Mouse (Mus musculus) testis, adult 2 months (tissue): ENCODE measurements around the gene Pgap3. TPM values are rescaled to one million over a fixed set of nuclear protein-coding genes. Genes with fewer than 3 reads are reported as not detected.
A peak's percentile ranks its signal among the peaks of the same experiment; 100 is the strongest.

ENCODE experiments used
- H3K27ac ChIP-seq: fragments of 200-500 bp; 2 replicates; pipeline ENCODE4 v1.5.1; 2012; ENCODE audit warnings: low read depth, low read length; ENCODE audit not compliant: control insufficient read depth, insufficient read depth
- H3K27me3 ChIP-seq: fragments of 200-500 bp; 2 replicates; pipeline ENCODE4 v1.6.1; 2012; ENCODE audit warnings: mild to moderate bottlenecking, low read length, moderate library complexity; ENCODE audit not compliant: control insufficient read depth, insufficient read depth
- H3K36me3 ChIP-seq: fragments of 200-500 bp; 2 replicates; pipeline ENCODE4 v1.6.1; 2012; ENCODE audit warnings: mild to moderate bottlenecking, low read length; ENCODE audit not compliant: control insufficient read depth, insufficient read depth
- H3K4me1 ChIP-seq: fragments of 200-500 bp; 2 replicates; pipeline ENCODE4 v1.6.1; 2012; ENCODE audit warnings: low read length; ENCODE audit not compliant: control insufficient read depth, insufficient read depth
- H3K4me3 ChIP-seq: fragments of 200-500 bp; 2 replicates; pipeline ENCODE4 v1.5.1; 2012; ENCODE audit warnings: low read depth, mild to moderate bottlenecking, low read length, moderate library complexity, mixed read lengths; ENCODE audit not compliant: control insufficient read depth
- CTCF ChIP-seq: fragments of 200-500 bp; IDR thresholded peaks from 2 replicates; pipeline ENCODE4 v1.5.1; 2012; ENCODE audit warnings: low read depth, mild to moderate bottlenecking, inconsistent platforms, low read length, moderate library complexity; ENCODE audit not compliant: control insufficient read depth, insufficient read depth, insufficient replicate concordance
- POLR2A ChIP-seq: fragments of 200-500 bp; IDR thresholded peaks from 2 replicates; pipeline ENCODE4 v1.6.1; 2012; ENCODE audit warnings: low read depth, mild to moderate bottlenecking, inconsistent platforms, low read length, moderate library complexity; ENCODE audit not compliant: control insufficient read depth
- polyA plus RNA-seq: library from polyadenylated mRNA; depleted of rRNA; stranded (reverse); fragments of >200 nt; gene quantifications from 2 replicates; pipeline ENCODE4 v1.2.3, GENCODE M21; 2012

The Pgap3 gene
- polyA plus RNA-seq, 1 experiment: 4.9 TPM

GRCm38 (mm10) chr11:98445238-98445637, 44.9 kb upstream of the Pgap3 start:
- Histone ChIP-seq H3K4me1 (peaks cover 9% of the 10 kb centered on the region), H3K27ac (no peak overlapping the region), H3K36me3 (no peaks in the 10 kb centered on the region), H3K4me3 (no peak overlapping the region), H3K27me3 (no peaks in the 10 kb centered on the region)
- TF ChIP-seq POLR2A (no peak), CTCF (no peak)

- Histone ChIP-seq H3K4me3 (no peak overlapping the region), H3K4me1 (peaks cover 10% of the 10 kb centered on the region), H3K36me3 (no peaks in the 10 kb centered on the region), H3K27ac (no peak overlapping the region), H3K27me3 (no peaks in the 10 kb centered on the region)
- no peak for TF ChIP-seq CTCF
- TF ChIP-seq POLR2A: no peak
These were observed 43.4 kb upstream of the Pgap3 start for GRCm38 (mm10) chr11:98443688-98444087.

DNA sequence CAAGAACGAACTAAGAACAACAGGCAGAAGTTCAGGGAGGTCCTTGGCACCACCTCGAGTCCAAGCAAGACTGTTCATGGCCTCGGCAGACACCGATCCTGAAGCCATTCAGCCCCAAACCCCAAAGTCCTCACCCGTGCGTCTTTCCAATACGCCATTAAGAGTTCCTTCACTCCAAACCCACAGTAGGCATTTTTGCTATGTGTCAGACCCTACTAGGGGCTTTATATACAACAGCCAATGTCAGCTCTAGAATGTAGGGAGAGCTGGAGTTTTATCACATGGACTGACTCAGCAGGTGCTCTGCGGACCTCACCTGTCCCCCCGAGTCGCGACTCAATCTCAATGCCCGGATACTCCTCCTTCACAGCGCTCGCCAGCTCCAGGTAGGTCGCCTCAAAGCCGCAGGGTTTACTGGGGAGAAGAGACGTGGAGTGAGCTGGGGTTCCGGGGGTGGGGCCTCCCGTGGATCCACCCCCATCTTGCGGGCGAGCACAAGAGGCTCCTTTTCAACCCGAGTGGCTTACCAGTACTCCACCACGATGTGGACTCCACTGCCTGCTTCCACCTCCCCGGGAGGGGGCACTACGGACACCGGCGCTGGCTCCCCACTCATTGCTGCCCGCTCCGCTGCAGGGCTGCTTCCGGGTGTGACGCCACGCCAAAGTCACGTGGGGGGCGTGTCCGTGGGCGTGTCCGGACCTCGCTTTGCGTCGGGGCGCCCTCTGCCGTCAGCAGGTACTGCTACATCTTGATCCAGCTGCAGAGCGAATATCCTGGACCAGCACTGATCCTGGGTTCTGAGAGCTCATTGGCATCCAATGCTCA, 38.3 kb upstream of the Pgap3 start, which contains the start of gene Mien1:
TSS of gene Mien1 (minus strand) at position 661 of the 828 bp plus-strand sequence.
- Histone ChIP-seq H3K27me3 (no peaks in the 10 kb centered on the region), H3K36me3 (no peaks in the 10 kb centered on the region), H3K4me1 (peaks cover 8% of the 10 kb centered on the region), H3K4me3 (peak within 1 kb of the TSS; percentile 100), H3K27ac (peak within 1 kb of the TSS; percentile 91)
- TF ChIP-seq CTCF: peak; percentile 97
- peak; percentile 79 for TF ChIP-seq POLR2A

- Histone ChIP-seq H3K4me1 (peaks cover 8% of the 10 kb centered on the region), H3K27ac (no peak overlapping the region), H3K27me3 (no peaks in the 10 kb centered on the region), H3K4me3 (no peak overlapping the region), H3K36me3 (no peaks in the 10 kb centered on the region)
- TF ChIP-seq CTCF: no peak
- TF ChIP-seq POLR2A: no peak
These were observed 37.2 kb upstream of the Pgap3 start for GRCm38 (mm10) chr11:98437441-98437840.

GRCm38 (mm10) chr11:98435723-98436122, 35.4 kb upstream of the Pgap3 start:
- H3K36me3 ChIP-seq: no peaks in the 10 kb centered on the region
- H3K4me1 ChIP-seq: peaks cover 8% of the 10 kb centered on the region
- no peak overlapping the region for H3K27ac ChIP-seq
- H3K27me3 ChIP-seq: no peaks in the 10 kb centered on the region
- no peak overlapping the region for H3K4me3 ChIP-seq
- TF ChIP-seq POLR2A: no peak
- TF ChIP-seq CTCF: no peak

DNA sequence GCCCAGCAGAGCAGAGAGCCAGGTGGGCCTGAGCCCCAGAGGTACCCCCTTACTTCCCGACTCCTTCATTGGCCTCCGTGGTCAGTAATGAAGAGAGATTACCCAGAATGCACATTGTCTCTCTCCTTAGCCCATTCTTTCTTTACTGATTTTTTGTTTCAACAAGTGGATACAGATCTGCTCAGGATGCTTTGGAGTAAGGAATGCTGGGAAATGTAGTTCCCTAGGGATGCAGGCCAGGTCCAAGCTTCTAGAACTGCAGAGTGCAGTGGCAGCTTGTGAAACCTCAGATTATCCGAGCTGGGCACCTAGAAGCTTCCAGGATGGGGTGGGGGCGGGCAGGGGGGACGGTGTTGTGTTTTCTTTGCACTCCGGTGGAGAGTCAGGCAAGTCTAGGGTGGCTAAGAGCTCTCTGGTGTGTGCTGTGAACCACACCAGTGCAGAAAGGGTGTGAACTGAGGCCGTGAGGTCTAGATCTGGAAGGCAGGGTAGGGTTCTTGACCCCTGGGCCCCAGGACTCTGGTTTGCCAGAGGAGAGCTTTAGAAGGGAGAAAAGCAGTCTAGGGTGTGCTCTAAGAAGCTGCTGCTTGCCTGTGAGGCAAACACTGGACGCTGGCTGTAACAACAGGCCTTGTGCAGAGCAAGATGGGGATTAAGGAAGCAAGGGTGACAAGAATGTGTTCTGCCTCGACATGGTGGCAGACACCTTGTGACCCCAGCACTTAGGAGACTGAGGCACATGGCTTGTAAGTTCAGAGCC, 31.6 kb upstream of the Pgap3 start:
- Histone ChIP-seq H3K27me3 (no peaks in the 10 kb centered on the region), H3K36me3 (no peaks in the 10 kb centered on the region), H3K27ac (no peak overlapping the region), H3K4me3 (no peak overlapping the region), H3K4me1 (no peaks in the 10 kb centered on the region; the same call in none of the 2 replicates)
- no peak for TF ChIP-seq POLR2A
- no peak for TF ChIP-seq CTCF

DNA sequence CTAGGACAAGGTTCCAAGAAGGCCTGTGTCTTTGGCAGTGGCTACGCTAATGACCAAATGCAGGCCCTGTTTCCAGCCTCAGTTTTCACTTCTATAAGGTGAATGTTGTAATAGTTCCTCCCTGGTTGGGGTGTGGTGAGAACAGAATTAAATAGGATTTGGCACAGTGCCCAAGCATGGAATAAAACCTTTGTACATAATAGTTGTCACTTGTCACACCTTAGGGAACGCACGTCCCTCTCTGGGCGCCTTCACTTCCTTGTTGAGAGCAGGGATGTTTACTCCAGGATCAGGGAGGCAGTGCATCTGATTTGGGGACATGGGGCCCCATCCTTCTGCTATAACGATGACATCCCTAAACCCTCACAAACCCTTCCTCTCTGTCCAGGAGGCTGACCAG, 28.1 kb upstream of the Pgap3 start:
- TF ChIP-seq POLR2A (no peak), CTCF (no peak)
- Histone ChIP-seq H3K36me3 (no peaks in the 10 kb centered on the region), H3K27ac (no peak overlapping the region), H3K27me3 (no peaks in the 10 kb centered on the region), H3K4me3 (no peak overlapping the region), H3K4me1 (no peaks in the 10 kb centered on the region)
